Mouse (Mus musculus): ENCODE measurements around the gene St8sia6.
"Not testable (repeated sequence)": the region's sequence is repeated elsewhere in the genome, so short reads cannot be mapped to it uniquely, and the experiment has no call there.

Gene St8sia6

GRCm38 (mm10) chr2:13793969-13794363 lies at the start of gene St8sia6:
TSS of gene St8sia6 (minus strand) at chr2:13794064.
- DNase-seq = no peak

GRCm38 (mm10) chr2:13836310-13836709 lies 42.4 kb upstream of the St8sia6 start:
- DNase-seq = no peak

GRCm38 (mm10) chr2:13834989-13835388 lies 41.1 kb upstream of the St8sia6 start:
- DNase-seq = no peak

GRCm38 (mm10) chr2:13816645-13817044 lies 22.8 kb upstream of the St8sia6 start:
- DNase-seq = no peak

- no peak for DNase-seq
These were observed 14.7 kb upstream of the St8sia6 start for GRCm38 (mm10) chr2:13808593-13808992.

- no peak for DNase-seq
These were observed 14.1 kb upstream of the St8sia6 start for GRCm38 (mm10) chr2:13808008-13808407.

- no peak for DNase-seq
These were observed 12.3 kb upstream of the St8sia6 start for GRCm38 (mm10) chr2:13806120-13806519.

- DNase-seq = no peak
These were observed 6.8 kb upstream of the St8sia6 start for GRCm38 (mm10) chr2:13800639-13801038.

GRCm38 (mm10) chr2:13794446-13794845 lies 582 bp upstream of the St8sia6 start:
- no peak for DNase-seq

- peak; percentile 6 for DNase-seq
These were observed 553 bp downstream of the St8sia6 start for GRCm38 (mm10) chr2:13793054-13793968.

- DNase-seq = no peak
These were observed 1.4 kb downstream of the St8sia6 start for GRCm38 (mm10) chr2:13792256-13793005.

- no peak for DNase-seq
These were observed 2.3 kb downstream of the St8sia6 start for GRCm38 (mm10) chr2:13791598-13791997.

GRCm38 (mm10) chr2:13789365-13789764 lies 4.5 kb downstream of the St8sia6 start:
- no peak for DNase-seq

- DNase-seq = no peak
These were observed 7.2 kb downstream of the St8sia6 start for GRCm38 (mm10) chr2:13786577-13787168.

GRCm38 (mm10) chr2:13785992-13786391 lies 7.9 kb downstream of the St8sia6 start:
- DNase-seq = not testable (repeated sequence)

- no peak for DNase-seq
These were observed 8.6 kb downstream of the St8sia6 start for GRCm38 (mm10) chr2:13785247-13785646.

GRCm38 (mm10) chr2:13784448-13784847 lies 9.4 kb downstream of the St8sia6 start:
- no peak for DNase-seq

GRCm38 (mm10) chr2:13777032-13777431 lies 16.8 kb downstream of the St8sia6 start:
- no peak for DNase-seq

GRCm38 (mm10) chr2:13776453-13776852 lies 17.4 kb downstream of the St8sia6 start:
- DNase-seq = no peak

- no peak for DNase-seq
These were observed 18.8 kb downstream of the St8sia6 start for GRCm38 (mm10) chr2:13775056-13775455.

- DNase-seq = no peak
These were observed 25.3 kb downstream of the St8sia6 start for GRCm38 (mm10) chr2:13768524-13768923.

- DNase-seq = no peak
These were observed 26.1 kb downstream of the St8sia6 start for GRCm38 (mm10) chr2:13767532-13768411.

Data from lung, postnatal 36 days (tissue).